Mouse (Mus musculus) ES-Bruce4 (cell line): Measurements from ENCODE around the gene Evl.

Source experiments
- CTCF ChIP-seq: IDR thresholded peaks from one replicate; pipeline ENCODE4 v1.8.1; 2011; ENCODE audit warnings: low read depth, low read length
- EP300 ChIP-seq: IDR thresholded peaks from 2 replicates; pipeline ENCODE4 v1.6.1; 2011; ENCODE audit warnings: low read depth, low read length; ENCODE audit not compliant: insufficient read depth
- POLR2A ChIP-seq: IDR thresholded peaks from one replicate; pipeline ENCODE4 v1.8.1; 2011; ENCODE audit warnings: low read length; ENCODE audit not compliant: insufficient read depth

DNA sequence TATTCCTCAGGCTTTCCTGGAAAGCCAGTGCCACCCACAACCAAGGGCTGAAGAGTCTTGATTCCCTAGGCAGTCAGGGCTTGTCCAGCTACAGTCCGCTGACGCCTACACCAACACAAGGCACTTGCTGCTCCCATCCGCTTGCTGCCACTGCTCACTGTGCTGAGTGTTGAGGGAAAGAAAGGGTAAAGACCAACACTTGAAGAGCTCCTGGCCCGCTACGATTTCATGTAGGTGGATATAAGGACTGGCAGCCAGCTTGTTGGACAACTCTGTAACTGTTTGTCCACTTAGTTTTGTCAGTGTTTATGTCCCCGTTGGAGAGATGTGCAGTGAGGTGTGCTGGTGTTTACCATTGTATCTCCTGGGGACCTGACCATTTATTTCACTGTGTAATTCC is 38.3 kb downstream of the Evl start:
- TF ChIP-seq CTCF: no peak
- TF ChIP-seq EP300: no peak
- no peak for TF ChIP-seq POLR2A
